Mouse (Mus musculus): ENCODE results near the gene Dhx40.

Dhx40 gene

DNA sequence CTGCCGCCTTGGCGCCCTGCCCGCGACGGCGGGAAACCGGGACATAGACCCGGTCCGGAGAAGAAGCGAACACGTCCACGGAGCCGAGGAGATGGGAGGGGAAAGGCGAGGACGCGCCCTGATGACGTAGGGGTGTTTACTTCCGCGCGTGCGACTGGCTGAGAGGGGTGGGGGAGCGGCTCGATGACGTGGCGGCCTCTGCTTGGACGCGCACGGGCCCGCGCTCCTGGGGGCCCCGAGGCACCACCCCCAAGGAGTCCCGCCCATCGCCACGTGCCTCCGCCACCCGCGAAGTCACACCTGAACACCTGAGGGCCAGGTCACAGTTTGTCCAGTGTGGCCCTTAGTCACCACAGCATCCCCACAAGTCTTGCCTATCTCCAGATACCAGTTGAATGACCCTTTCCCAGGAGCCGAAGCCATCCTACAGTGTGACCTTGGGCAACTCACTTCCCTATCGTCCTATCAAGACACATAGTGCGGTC is at the start of gene Dhx40:
Dhx40 (minus strand) TSS at position 242 of the 485 bp plus-strand sequence.
- peak; percentile 94 for DNase-seq (ENCODE audit: low spot score)

DNA sequence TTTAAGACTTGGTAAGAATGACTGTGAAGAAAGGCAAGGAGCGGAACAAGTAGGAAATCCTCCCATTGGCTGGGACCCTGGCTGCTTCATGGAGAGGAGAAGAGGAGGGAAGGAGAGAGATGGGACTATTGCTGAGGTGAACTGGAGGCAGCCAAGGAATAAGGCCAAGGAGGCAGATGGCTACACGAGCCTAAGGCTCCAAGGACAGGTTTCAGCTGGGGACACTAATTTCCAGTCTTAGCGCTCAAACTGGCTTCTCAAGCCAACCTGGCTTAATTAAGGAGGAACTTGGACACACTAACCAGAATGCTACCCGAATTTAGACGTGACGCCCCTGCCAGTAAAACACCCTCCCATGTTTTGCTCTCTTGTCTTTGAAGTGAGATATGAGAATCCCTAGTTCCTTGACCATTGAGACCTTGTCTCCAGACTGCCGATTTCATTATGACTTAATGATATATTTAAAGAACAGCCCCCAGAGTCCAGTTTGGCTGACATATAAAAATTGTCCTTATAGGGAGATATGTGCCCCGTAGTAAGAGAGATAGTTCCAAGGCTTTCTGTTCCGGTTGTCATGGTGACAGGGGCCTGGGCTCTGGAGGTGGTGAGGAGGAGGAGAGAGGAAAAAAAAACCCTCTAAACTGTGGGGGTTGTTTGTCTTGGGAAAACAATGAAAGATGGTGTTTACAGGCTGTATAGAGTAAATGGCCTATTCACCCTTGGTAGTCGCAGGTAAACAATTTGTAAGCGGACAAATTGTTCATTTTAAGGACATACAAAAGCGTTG is 48.3 kb upstream of the Dhx40 start:
- peak; percentile 32 for DNase-seq (ENCODE audit: low spot score)

DNA sequence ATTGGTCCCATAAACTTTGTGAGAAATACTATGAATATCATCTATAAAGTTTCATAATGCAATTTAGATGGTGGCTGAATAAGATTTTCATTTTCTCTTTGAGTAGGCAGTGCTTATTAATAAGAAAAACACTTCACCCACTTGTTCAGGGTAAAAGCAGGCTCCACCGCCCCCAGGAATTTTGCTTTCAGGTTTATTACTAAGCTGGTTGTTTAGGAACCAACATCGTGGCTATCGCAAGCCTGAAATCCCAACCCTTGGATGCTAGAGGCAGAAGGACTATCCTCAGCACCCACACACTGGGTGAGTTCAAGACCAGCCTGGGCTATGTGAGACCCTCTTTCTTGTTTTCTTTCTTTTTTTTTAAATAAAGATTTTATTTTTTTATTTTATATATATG is 45.5 kb upstream of the Dhx40 start:
- no peak for DNase-seq (ENCODE audit: low spot score)

DNA sequence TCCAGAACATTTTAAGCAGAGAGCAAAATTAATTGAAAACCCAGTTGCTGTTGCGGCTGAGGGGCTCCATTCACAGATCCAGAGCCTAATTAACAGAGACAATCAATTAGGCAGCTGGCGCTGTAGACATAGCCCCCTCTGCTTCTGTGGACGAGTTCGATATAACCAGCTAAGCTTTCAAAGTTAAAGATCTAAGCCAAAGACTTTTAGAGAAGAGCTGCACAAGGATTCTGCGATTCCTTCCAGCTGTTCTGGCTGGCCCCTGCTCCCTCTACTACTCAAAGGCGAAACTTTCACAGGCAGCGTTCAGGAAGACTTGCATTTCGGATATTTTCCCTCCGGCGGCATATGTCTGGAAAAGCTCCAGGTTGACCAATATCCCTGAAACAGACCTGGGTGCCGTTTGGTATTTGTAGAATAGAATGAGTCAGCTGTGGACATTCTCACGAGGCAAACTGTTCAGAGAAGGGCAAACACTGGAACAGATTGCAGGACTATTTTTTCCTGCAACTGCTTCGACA is 45.0 kb upstream of the Dhx40 start:
- DNase-seq (ENCODE audit: low spot score) = no peak

DNA sequence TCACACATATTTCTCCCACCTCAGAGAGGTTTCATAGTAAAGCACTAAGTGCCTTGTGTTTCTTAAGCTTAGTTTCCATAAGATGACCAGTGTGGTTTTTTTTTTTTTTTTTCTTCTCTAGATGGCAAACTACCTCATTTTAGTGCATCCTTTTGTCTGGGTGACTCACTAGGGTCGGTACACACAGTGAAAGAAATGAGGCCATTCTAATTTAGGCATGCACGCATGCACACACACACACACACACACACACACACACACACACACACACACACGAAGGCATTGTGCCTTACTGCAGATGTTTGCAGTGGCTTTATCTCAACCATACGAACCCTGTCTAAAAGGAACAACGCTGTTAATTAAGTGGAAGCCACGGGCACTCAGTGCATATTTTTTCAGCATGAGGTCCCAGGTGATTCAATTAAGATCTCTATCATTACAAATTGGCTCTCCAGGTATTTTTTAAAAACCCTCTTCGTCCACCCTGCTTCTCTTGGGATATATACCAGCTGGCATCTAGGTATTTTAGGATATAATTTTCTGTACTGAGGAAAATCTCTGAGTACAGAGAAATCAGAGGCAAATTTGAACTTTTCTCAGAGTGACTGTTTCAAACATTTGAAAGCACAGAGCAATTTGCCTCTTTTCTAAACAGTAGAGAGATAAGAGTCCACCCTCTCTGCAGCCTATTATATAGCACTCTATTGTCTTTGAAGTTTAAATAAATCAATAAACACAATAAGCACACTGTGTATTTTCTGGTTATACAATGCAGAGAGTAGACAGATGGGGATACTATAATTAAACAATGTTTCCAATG is 44.4 kb upstream of the Dhx40 start:
- DNase-seq (ENCODE audit: low spot score) = no peak

DNA sequence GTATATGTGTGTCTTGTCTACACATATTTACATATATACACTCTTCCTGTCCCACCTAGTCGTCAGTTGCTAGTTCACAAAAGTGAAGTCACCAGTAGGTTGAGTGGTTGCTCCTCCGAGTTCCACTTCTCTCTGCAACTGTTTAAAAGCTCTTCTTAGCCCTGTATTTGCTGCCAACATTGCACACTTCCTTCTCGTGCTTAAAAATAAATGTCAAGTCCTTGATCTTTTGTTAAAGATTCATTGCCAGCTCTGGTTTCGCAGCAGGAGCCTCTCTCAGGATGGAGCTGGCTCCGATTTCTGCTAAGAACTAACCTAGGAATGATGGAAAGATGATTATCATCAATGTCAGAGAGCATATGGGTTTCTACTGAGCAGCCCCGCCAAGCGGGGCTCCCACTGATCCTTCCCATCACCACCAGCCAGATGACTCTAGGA is 43.7 kb upstream of the Dhx40 start:
- DNase-seq (ENCODE audit: low spot score) = peak; percentile 30

DNA sequence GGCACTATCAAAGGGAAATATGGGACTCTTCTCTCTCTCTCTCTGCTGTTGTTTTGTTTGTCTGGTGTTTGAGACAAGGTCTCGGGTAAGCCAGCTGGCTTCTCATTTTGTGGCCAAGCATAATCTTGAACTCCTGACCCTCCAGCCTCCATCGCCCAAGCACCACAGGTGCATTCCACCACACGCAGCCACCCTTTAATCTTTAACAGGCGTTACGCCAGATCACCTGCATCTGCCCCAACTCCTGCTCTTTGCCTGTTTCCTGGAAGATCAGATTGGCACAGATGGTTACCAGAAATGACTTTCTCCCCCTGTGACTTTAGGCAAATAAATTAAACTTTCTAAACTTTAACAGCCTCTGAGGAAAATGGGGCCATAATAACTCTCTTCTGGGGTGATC is 36.3 kb upstream of the Dhx40 start:
- no peak for DNase-seq (ENCODE audit: low spot score)

DNA sequence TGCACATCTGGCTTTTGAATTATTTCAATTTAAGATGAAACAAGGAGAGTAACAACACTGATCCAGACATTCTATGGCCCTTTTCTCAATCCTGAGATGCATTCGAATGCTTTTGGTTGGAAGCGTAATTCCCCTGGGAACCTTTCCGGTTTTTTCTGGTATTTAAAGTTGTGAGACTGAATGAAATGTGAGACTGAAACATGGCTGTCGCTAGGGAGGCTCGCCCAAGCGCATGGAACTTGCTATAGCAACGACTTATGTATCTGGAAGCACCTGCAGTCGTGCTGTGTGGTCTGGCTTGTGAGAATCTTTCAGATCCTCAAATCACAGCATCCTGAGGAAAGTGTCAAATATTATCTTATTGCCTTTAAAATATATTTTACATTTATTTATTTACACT is 33.7 kb upstream of the Dhx40 start:
- DNase-seq (ENCODE audit: low spot score) = no peak

DNA sequence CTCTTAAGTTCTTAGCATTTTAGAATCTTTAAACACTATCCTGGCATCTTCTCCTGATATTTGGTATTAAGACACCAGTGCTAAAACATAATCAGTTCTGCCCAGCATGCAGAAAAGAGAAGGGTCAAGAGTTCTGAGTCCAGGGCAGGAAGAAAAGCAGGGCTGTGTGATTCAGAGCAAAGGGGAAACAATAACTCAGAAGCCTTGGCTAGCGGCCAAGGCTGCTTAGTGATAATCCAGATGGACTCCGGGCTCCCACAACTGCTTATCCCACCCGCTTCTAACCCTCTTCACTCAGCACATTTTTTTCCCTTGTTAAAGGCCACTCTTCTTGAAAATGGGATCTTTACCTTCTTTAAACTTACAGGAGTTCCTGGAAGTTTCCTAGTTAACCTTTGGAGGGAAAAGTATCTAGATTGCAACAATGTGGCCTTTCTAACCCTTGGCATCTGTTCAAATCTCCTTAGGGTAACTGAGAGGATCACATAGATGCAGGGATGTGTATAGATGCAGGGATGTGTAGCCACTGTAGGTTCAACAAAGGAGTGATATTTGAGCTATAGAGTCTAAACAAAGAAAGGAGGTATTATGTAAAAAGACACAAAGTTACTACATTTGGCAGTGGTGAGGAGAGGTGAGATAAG is 33.1 kb upstream of the Dhx40 start:
- DNase-seq (ENCODE audit: low spot score) = peak; percentile 34

DNA sequence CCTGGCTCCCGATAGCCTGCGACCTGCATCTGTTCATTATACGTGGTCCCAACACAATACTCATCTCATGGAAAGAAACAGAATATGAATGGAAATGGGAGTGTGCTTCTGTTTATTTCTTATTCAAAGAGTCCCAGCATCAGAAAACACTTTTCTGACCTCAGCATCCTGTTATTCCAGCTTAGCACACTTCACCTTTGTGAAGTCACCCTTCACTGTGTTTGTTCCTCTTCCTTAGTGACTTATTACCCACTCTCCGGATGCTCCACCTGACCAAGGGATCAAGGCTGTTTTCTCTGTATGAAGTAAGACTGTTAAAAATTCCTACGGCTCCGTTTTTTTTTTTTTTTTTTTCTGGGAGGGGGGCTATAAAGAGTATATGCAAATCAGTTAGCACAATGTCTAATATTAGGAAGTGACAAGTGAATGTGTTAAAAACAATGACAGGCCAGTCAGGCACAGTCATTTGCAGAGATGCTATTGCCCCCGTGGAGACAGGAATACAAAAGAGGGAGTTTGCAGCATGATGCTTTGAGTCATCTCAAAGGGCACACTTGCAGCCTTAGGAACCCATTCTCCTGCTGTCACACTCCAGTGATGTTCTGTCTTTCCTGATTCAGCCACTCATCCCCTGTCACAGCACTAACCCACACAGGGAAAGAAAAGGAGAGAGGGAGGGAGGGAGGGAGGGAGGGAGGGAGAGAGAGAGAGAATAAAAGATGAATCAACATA is 32.3 kb upstream of the Dhx40 start:
- no peak for DNase-seq (ENCODE audit: low spot score)

DNA sequence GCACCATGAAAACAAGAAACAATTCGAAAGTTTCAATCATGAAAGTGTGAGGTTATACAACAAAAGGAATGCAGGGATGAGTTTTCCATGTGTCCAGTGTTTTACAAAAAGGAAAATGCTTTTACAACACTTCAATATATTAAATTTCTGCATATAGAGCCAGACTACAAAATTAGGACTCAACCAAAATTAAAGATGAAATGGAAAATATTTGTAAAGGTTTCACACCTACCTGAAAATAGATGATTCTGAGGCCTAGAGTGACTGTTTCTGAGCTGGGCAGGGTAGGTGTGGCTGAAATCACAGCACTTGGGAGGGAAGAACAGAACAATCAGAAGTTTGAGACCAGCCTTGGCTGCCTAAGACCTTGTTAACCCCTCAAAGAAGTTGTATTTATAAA is 31.2 kb upstream of the Dhx40 start:
- DNase-seq (ENCODE audit: low spot score) = no peak

DNA sequence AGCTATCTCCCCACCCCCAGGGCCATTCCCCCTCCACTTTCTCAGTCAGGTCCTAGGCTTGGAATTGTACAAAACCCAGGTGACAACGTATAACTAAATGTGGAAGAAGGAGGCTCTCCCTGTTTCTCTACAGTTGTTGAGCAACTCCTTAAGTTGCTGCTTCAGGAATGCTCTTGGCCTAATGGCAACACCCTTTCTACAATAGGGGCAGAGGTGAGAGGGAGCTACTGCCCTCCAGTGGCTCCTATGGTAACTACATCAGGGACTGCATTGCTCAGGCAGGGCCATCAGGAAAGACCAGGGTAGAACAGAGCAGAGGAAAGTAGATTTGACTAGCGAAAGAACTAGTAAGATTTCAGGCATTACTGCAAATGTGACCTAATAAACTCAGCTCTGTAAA is 28.8 kb upstream of the Dhx40 start:
- peak; percentile 76 for DNase-seq (ENCODE audit: low spot score)

DNA sequence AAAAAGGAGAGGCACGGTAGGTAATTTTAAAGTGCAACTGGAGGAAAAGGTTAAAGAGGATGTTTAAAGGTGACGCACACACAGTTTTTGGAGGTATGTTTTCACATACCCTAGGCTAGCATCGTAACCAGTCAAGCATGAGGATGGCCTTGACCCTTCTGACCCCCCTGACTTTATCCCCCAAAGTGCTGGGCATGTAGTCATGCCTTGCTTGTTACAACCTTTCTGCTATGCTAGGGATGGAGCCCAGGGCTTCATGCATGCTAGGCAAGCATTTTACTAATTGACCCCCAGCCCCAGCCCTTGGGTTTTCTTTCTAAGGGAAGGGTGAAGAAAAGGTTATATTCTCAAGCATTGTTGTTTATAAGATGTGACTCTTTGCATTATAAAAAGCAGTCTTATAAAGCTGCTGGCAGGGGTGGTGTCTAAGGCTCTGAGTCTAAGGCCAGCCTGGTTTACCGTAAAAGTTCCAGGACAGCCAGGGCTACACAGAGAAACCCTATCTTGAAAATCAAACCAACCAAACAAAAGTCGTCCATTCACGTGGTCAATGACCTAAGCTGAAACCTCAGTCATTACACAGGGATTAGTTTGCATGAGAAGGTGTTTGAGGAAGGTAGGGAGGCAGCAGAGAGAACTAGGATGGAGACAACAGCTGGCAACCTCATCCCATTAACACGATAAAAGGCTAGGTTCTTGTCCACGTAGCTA is 27.2 kb upstream of the Dhx40 start:
- DNase-seq (ENCODE audit: low spot score) = no peak

DNA sequence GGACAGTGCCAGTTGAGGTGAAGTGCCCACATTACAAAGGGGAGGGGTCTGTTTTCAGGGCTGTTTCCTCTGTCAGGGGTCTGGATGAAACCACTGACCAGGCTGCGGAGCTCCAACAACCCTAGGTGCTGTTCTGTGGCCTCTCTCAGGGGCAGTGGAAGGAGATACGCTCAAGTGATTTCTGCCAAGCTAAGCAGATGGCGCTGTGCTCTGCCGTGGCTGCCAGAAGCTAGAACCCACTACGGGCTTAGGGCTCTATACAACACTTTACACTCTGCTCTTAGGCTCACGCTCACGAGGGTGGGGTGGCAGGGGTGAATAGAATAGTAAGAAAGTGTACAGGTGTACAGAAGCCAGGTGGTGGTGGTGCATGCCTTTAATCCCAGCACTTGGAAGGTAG is 26.5 kb upstream of the Dhx40 start:
- no peak for DNase-seq (ENCODE audit: low spot score)

DNA sequence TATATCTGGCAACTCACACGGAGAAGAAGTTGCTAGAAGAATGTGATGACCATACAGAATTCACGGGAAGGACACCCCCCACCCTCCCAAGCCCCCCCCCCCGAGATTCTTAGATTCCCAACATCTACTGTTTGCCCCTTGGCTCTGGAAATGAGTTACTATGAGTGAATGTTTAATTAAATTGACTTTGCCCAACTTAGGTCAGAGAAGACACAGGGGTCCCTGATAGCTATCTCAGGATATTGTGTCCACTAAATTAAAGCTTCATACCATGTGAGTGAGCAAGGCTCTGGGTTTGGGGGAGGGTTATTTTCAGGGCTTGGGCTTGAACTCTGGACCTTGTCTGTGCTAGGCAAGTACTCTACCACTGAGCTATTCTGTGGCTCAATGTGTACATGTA is 25.6 kb upstream of the Dhx40 start:
- DNase-seq (ENCODE audit: low spot score) = no peak

DNA sequence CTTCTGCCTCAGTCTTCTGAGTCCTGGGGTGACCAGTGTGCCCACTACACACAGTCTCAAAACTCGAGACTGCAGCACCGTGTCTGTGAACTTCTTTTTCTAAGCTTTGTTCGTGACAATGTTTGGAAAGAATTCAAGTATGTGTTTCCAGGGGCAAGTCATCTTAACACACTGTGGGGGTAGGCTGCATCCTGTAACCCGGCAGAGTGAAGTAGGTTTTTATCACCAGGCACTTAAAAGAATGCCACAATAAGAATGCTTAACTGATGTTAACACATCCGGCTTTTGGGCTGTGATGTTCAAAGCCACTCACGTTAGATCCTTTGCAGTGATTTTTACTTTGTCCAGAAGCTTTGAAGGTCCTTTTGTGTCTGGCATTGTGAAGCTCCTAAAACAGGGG is 20.9 kb upstream of the Dhx40 start:
- DNase-seq (ENCODE audit: low spot score) = no peak

DNA sequence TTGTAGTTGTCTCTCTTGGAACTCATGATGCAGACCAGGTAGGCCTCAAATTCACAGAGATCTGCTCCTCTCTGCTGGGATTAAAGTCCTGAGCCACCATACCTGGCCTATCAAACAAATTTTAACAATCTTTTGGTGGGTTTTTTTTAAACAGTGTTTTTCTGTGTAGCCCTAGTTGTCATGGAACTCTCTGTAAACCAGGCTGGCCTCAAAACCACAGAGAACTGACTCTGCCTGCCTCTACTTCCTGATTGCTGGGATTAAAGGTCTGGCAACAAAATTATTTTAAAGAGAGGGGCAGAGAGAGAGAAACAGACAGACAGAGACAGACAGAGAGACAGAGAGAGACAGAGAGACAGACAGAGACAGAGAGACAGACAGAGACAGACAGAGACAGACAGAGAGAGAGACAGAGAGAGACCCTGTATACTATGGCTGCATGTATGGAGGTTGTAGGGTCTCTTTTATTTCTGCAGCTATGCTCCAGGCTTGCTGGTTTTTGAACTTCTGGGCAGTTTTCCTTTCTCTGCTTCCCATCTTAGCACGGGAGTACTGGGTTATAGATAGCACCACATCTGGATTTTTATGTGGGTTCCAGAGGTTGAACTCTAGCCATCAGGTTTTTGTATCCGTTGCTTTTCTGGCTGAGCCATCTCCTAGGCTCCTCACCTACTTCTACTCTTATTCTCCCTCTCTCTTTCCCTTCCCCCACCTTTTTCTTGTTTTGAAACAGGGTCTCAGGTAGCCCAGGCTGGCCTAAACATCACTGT is 20.1 kb upstream of the Dhx40 start:
- no peak for DNase-seq (ENCODE audit: low spot score)

DNA sequence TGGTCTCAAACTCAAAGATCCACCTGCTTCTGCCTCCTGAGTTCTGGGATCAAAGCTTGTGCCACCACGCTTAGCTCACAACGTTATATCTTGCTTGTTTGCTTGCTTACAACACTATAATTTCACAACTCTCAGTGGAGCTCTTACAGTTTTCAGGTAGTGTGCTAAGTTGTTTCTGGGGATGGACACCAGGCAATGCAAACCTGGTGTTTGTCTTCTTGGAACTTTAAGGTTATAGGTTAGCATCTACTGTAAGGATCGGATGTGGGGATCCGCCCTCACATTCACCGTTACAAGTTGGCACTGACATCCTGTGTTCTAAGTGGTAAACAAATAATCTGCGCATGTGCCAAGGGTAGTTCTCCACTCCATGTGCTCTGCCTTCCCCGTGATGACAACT is 16.9 kb upstream of the Dhx40 start:
- no peak for DNase-seq (ENCODE audit: low spot score)

DNA sequence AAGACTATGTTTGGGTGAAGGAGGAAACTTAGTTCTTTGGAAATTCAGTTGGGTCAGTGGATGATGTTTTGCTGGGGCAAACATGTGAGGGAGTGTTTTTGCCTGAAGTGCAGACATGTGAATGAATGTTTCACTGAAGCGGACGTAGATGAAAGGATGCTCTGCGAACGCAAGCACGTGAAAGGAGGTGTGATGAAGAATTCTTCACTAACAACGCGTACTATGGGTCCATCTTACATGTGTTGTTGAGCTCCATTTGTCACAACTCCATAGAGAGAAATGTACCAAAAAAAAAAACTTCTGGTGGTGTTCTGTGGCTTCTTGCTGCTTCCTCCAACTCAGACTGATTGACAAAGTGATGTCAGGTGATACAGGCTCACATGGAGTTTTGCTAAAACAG is 15.0 kb upstream of the Dhx40 start:
- DNase-seq (ENCODE audit: low spot score) = no peak

DNA sequence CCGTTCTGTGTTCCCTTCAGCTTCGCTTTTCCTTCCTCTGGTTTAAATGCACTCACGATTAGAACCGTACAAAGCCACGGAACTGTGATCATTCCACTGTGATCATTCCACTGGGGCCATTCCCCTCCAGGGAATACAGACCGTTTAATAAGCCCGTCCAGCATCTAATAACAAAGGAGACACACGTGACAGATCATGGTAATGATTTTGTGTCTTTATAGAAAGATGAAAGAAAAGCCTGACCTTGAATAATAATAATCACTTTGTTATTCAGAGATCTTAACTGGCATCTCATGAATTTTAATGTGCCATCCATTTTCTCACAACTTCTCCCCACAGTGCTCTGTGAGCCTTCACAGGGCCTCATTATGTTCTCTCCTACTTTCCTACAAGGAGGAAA is 12.0 kb upstream of the Dhx40 start:
- no peak for DNase-seq (ENCODE audit: low spot score)

Measured in layer of hippocampus, adult 11-12 months (tissue).